Mouse (Mus musculus): ENCODE measurements at regions not wholly inside any gene's neighbourhood (a gene's known extent, or its start where the extent isn't known, plus 50 kb on each side); places are given as distances from the start of the nearest gene placed in this dataset.

DNA sequence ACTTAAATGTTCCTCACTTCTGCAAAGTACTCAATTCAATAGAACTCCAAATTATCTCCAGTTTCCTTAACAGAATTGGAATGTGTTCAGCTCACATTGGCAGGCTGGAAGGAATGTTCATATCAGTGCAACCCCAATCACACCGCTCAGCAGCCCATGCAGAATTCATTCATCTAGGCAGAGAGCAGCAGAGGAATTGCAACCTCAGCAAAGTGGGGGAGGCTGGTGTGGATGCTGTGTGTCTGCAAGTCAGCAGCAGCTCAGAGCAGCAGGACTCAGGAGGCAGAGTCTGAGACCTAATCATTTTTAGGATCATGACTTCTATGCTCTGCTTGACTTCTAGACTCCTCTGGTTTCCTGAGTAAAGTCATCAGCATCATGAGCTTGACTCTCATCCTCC lies 100.7 kb upstream of the Chrna7 start:
- no peaks in the 10 kb centered on the region for H3K36me3 ChIP-seq (replicated peaks; ENCODE audit: control insufficient read depth, insufficient read depth)
- WGBS: 84% methylated on average over 1 of the region's 1 CpGs
- no peaks in the 10 kb centered on the region for H3K27me3 ChIP-seq (ENCODE audit: control insufficient read depth, insufficient read depth, low read length)
- H3K4me1 ChIP-seq (replicated peaks; ENCODE audit: control insufficient read depth, insufficient read depth, low read length): no peaks in the 10 kb centered on the region
- H3K4me2 ChIP-seq (replicated peaks): no peak overlapping the region
- H3K4me3 ChIP-seq (replicated peaks; ENCODE audit: low read length): no peak overlapping the region
- no peak for DNase-seq (ENCODE audit: low spot score)
- H3K27ac ChIP-seq: no peak overlapping the region
- H3K9me3 ChIP-seq (ENCODE audit: control insufficient read depth, low read length): no peaks in the 10 kb centered on the region
- ATAC-seq (ENCODE audit: low FRiP score): peak; percentile 51; the same call in 1 of the 2 replicates
- H3K9ac ChIP-seq: no peak overlapping the region

DNA sequence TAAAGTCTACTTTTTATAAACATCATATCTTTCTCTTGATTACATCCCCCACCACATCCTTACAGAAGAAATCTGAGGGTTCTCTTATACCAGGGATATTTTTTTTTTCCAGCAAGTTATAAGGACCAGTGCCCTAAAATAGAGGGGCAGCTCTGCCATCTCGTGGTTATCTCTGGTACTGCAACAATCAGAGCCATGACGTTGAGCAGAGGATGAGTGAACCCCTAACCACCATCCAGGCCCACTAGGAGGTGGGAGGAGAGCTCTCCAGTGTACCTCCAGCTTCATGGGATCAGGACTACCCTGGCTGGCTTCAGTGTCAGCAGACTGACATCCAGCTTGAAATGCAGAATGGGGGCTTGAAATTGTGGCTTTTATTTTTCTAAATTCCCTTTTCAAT lies 107.2 kb upstream of the Chrna7 start:
- Histone ChIP-seq H3K4me1 (replicated peaks; ENCODE audit: control insufficient read depth, insufficient read depth, low read length) (no peaks in the 10 kb centered on the region; the same call in 1 of the 2 replicates), H3K36me3 (replicated peaks; ENCODE audit: control insufficient read depth, insufficient read depth) (no peaks in the 10 kb centered on the region), H3K9me3 (ENCODE audit: control insufficient read depth, low read length) (no peaks in the 10 kb centered on the region), H3K27me3 (ENCODE audit: control insufficient read depth, insufficient read depth, low read length) (no peaks in the 10 kb centered on the region), H3K27ac (no peak overlapping the region), H3K4me3 (replicated peaks; ENCODE audit: low read length) (no peak overlapping the region), H3K4me2 (replicated peaks) (no peak overlapping the region), H3K9ac (no peak overlapping the region)
- ATAC-seq (ENCODE audit: low FRiP score) (peak; percentile 47; the same call in 1 of the 2 replicates), DNase-seq (ENCODE audit: low spot score) (peak; percentile 91)
- 0% methylated on average over 2 of the region's 2 CpGs for WGBS

DNA sequence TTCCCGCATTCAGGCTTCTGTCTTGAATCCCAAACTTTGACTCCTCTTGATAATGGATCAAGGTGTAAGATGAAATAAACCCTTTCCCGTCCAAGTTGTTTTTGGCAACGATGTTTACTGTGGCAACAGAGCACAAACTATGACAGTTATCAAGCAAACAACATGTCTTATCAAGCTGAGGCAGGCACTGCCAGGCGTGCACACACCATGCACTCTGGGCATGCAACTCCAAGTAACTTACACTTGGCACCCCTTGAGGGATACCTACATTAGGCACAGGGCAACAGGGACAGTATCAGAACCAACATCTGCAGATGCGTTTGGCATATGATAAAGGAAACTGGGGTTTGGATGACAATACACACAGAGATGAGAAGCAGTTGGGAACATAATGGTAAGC lies 108.8 kb upstream of the Chrna7 start:
- no peaks in the 10 kb centered on the region for H3K27me3 ChIP-seq (ENCODE audit: control insufficient read depth, insufficient read depth, low read length)
- no peak for ATAC-seq (ENCODE audit: low FRiP score)
- H3K36me3 ChIP-seq (replicated peaks; ENCODE audit: control insufficient read depth, insufficient read depth): no peaks in the 10 kb centered on the region
- H3K4me2 ChIP-seq (replicated peaks): no peak overlapping the region
- 90% methylated on average over 5 of the region's 5 CpGs for WGBS
- no peak overlapping the region for H3K4me3 ChIP-seq (replicated peaks; ENCODE audit: low read length)
- H3K9me3 ChIP-seq (ENCODE audit: control insufficient read depth, low read length): no peaks in the 10 kb centered on the region
- H3K9ac ChIP-seq: no peak overlapping the region
- no peaks in the 10 kb centered on the region; the same call in 1 of the 2 replicates for H3K4me1 ChIP-seq (replicated peaks; ENCODE audit: control insufficient read depth, insufficient read depth, low read length)
- no peak overlapping the region for H3K27ac ChIP-seq
- no peak for DNase-seq (ENCODE audit: low spot score)

DNA sequence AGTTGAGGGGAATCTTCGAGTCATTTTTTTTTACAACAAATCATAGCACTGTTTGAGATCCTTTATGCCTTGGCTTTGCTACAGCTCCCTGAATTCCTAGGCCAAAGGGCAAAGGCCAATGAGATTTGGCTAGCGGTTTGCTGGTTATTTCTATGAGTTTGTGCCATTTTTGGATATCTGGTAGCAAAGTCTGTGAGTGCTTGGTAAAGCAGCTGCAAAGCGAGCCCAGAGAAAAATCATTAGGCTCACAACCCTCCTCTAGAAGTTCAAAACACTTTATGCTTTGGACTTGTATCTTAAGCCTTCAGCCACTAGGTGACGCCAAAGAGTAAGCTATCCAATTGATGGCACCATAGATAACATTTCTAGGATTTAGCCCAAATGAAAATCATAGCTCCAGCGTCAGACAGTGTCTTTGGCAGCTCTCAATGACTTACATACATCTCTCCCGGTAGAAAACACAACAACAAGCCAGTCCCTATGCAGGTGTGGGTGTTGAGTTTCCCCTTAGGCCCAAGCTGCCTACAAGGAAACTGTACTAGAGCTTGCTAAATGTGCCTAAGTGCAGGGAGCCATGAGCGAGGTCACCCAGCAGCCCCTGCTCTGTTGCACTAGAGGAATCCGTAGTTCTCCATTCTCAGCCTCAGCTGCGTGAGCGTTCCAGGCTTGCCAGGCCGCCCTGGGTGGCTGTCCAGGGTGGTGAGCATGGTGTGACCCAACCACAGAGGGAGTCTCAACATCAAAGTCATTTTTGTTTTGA lies 109.8 kb upstream of the Chrna7 start:
- H3K27ac ChIP-seq: no peak overlapping the region
- H3K9ac ChIP-seq: no peak overlapping the region
- no peaks in the 10 kb centered on the region for H3K36me3 ChIP-seq (replicated peaks; ENCODE audit: control insufficient read depth, insufficient read depth)
- H3K4me1 ChIP-seq (replicated peaks; ENCODE audit: control insufficient read depth, insufficient read depth, low read length): no peaks in the 10 kb centered on the region; the same call in 1 of the 2 replicates
- H3K4me3 ChIP-seq (replicated peaks; ENCODE audit: low read length): no peak overlapping the region
- no peak overlapping the region for H3K4me2 ChIP-seq (replicated peaks)
- ATAC-seq (ENCODE audit: low FRiP score) (peak; percentile 42; the same call in 1 of the 2 replicates), DNase-seq (ENCODE audit: low spot score) (peak; percentile 90)
- no peaks in the 10 kb centered on the region for H3K9me3 ChIP-seq (ENCODE audit: control insufficient read depth, low read length)
- 34% methylated on average over 11 of the region's 11 CpGs for WGBS
- no peaks in the 10 kb centered on the region for H3K27me3 ChIP-seq (ENCODE audit: control insufficient read depth, insufficient read depth, low read length)

DNA sequence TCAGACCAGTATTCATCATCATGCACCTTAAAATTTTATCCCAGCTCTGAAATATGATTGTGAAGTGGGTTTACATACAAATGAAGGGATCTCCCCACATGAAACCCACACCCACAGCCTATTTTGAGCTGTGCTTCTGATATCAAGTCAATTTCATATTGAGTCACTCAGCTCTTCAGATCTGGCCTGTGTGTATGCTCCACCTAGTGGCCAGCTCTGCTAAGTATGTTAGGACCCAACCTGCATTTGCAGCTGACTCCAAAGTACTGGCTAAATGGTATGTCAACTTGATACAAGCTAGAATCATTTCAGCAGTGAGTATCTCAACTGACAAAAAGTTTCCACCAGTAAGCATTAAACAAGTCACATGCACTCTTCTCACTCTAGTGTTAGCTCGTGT lies 109.4 kb upstream of the Otud7a start:
- H3K4me1 ChIP-seq (replicated peaks; ENCODE audit: control insufficient read depth, insufficient read depth, low read length): no peaks in the 10 kb centered on the region
- no peaks in the 10 kb centered on the region for H3K36me3 ChIP-seq (replicated peaks; ENCODE audit: control insufficient read depth, insufficient read depth)
- H3K9me3 ChIP-seq (ENCODE audit: control insufficient read depth, low read length): no peaks in the 10 kb centered on the region
- no peak overlapping the region for H3K4me2 ChIP-seq (replicated peaks)
- H3K9ac ChIP-seq: no peak overlapping the region
- H3K4me3 ChIP-seq (replicated peaks; ENCODE audit: low read length): no peak overlapping the region
- H3K27me3 ChIP-seq (ENCODE audit: control insufficient read depth, insufficient read depth, low read length): no peaks in the 10 kb centered on the region
- 32% methylated on average over 1 of the region's 1 CpGs for WGBS
- DNase-seq (ENCODE audit: low spot score) (peak; percentile 58), ATAC-seq (ENCODE audit: low FRiP score) (no peak)
- no peak overlapping the region for H3K27ac ChIP-seq

DNA sequence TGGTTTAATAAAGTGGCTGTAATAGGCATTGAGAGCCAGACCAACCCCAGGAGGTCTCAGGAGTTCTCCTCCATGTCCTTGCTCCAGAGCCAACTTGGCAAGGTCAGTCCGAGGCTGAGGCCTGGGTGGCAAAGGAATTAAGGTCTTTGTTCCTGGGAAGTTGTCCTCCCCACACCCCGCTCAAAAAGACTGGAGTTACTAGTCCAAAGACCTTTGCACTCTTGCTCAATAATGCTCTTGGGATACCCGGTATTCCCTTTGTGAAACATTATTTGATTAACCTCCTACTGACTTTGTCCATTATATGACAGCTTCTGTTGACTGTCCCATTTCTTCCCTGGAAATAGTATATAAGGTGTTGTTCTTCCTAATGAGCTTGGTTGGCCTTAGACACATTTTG lies 108.5 kb upstream of the Otud7a start:
- Histone ChIP-seq H3K9ac (no peak overlapping the region), H3K4me3 (replicated peaks; ENCODE audit: low read length) (no peak overlapping the region), H3K27me3 (ENCODE audit: control insufficient read depth, insufficient read depth, low read length) (no peaks in the 10 kb centered on the region), H3K4me1 (replicated peaks; ENCODE audit: control insufficient read depth, insufficient read depth, low read length) (no peaks in the 10 kb centered on the region), H3K36me3 (replicated peaks; ENCODE audit: control insufficient read depth, insufficient read depth) (no peaks in the 10 kb centered on the region), H3K4me2 (replicated peaks) (no peak overlapping the region), H3K27ac (no peak overlapping the region), H3K9me3 (ENCODE audit: control insufficient read depth, low read length) (no peaks in the 10 kb centered on the region)
- DNase-seq (ENCODE audit: low spot score) (no peak), ATAC-seq (ENCODE audit: low FRiP score) (no peak)
- 75% methylated on average over 3 of the region's 3 CpGs for WGBS

DNA sequence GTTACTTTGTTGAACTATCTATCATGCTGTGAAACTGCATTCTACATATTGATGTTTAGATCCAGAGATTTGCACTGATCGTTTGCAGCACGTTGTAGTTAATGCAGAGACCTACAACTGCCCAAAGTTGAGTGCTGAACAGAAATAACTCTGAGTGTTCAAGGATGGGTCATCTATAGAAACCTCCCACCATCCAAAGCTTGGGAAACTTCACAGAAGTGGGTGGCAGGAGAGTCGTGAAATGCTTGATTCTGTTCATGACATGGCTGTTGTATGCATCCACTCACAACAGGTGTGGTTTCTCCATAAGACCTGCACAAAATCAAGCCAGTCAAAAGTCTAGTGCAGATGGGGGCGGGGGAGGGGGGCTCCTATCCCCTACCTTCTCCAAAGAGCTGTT lies 102.8 kb upstream of the Otud7a start:
- WGBS: 80% methylated on average over 4 of the region's 4 CpGs
- no peaks in the 10 kb centered on the region for H3K4me1 ChIP-seq (replicated peaks; ENCODE audit: control insufficient read depth, insufficient read depth, low read length)
- no peak for ATAC-seq (ENCODE audit: low FRiP score)

DNA sequence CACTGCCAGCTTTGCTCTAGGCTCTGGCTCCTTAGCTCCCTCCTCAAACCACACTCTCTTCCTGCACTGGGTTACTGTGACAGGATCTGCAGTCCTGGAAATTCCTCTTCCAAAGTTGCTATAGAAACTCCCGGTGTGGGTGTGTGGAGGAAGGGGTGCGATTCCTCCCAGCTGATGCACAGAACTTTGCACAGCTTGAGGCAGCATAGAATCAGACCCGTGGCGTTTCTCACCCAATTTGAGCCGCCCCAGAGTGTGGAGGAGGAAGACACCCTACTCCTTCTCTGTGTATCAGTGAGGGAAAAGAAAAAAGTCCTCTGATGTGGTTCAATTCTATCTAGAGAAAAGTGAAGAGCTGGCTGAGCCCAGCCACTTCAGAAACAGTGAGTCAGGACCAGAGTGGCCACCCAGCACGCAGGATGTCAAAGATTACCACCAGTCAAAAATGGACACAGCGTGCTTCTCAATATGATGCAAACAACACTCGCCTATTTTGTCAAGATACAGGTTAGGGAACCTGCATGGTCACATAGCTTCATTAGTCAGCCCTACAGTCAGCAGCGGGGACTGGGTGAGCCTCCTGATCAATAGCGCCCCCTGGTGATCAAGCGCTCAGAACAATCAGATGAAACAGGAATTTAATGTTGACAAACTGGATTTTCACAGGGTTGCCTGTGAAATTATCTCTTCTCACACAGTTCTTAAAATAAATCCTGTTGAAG lies 98.7 kb upstream of the Otud7a start:
- no peak overlapping the region for H3K4me2 ChIP-seq (replicated peaks)
- 30% methylated on average over 11 of the region's 11 CpGs for WGBS
- H3K27ac ChIP-seq: no peak overlapping the region
- H3K4me1 ChIP-seq (replicated peaks; ENCODE audit: control insufficient read depth, insufficient read depth, low read length): no peaks in the 10 kb centered on the region
- no peak overlapping the region for H3K4me3 ChIP-seq (replicated peaks; ENCODE audit: low read length)
- ATAC-seq (ENCODE audit: low FRiP score): no peak
- no peaks in the 10 kb centered on the region for H3K9me3 ChIP-seq (ENCODE audit: control insufficient read depth, low read length)
- no peaks in the 10 kb centered on the region for H3K27me3 ChIP-seq (ENCODE audit: control insufficient read depth, insufficient read depth, low read length)
- no peaks in the 10 kb centered on the region for H3K36me3 ChIP-seq (replicated peaks; ENCODE audit: control insufficient read depth, insufficient read depth)
- peak; percentile 54 for DNase-seq (ENCODE audit: low spot score)
- H3K9ac ChIP-seq: no peak overlapping the region

More for the DNA sequence above, 102.8 kb upstream of the Otud7a start:
- H3K4me2 ChIP-seq (replicated peaks): no peak overlapping the region
- H3K9me3 ChIP-seq (ENCODE audit: control insufficient read depth, low read length): no peaks in the 10 kb centered on the region
- DNase-seq (ENCODE audit: low spot score): no peak
- no peaks in the 10 kb centered on the region for H3K27me3 ChIP-seq (ENCODE audit: control insufficient read depth, insufficient read depth, low read length)
- no peak overlapping the region for H3K9ac ChIP-seq
- no peak overlapping the region for H3K27ac ChIP-seq
- H3K36me3 ChIP-seq (replicated peaks; ENCODE audit: control insufficient read depth, insufficient read depth): no peaks in the 10 kb centered on the region
- no peak overlapping the region for H3K4me3 ChIP-seq (replicated peaks; ENCODE audit: low read length)

DNA sequence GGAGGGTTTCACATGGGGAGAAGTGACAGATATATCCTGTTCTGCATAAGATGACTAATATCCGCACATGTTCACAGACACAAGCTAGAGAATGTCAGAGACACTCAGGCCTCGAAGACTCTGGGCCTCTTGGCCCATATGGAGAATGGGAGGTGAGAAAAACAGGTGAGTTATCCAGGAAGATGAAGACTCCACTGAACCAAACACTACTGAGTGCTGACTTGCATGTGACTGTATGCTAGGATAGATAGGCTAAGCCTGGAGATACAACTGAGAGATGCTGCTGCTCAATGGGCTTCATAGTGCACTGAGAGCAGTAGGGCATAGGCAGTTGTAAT lies 98.2 kb upstream of the Otud7a start:
- H3K9ac ChIP-seq: no peak overlapping the region
- no peak overlapping the region for H3K27ac ChIP-seq
- ATAC-seq (ENCODE audit: low FRiP score) (no peak), DNase-seq (ENCODE audit: low spot score) (no peak)
- H3K27me3 ChIP-seq (ENCODE audit: control insufficient read depth, insufficient read depth, low read length): no peaks in the 10 kb centered on the region
- H3K9me3 ChIP-seq (ENCODE audit: control insufficient read depth, low read length): no peaks in the 10 kb centered on the region
- WGBS: 93% methylated on average over 2 of the region's 2 CpGs
- no peak overlapping the region for H3K4me3 ChIP-seq (replicated peaks; ENCODE audit: low read length)
- no peak overlapping the region for H3K4me2 ChIP-seq (replicated peaks)
- no peaks in the 10 kb centered on the region for H3K36me3 ChIP-seq (replicated peaks; ENCODE audit: control insufficient read depth, insufficient read depth)
- no peaks in the 10 kb centered on the region for H3K4me1 ChIP-seq (replicated peaks; ENCODE audit: control insufficient read depth, insufficient read depth, low read length)

Measured in hindbrain, embryonic 14.5 days (tissue).